Mouse (Mus musculus) spleen, postnatal 4 days (tissue): Measurements from ENCODE around the gene Zfp462.
"Not testable (repeated sequence)": the region's sequence is repeated elsewhere in the genome, so short reads cannot be mapped to it uniquely, and the experiment has no call there.

Source experiments
- DNase-seq, 2 experiments: peaks; one replicate each; pipeline ENCODE4 v3.0.0; 2022; ENCODE audit warnings: low spot score in 2 of 2

Zfp462 gene

GRCm38 (mm10) chr4:54944921-54945430, at the start of gene Zfp462:
Gene Zfp462, plus strand, starts transcription at chr4:54945048.
- DNase-seq: no peak

GRCm38 (mm10) chr4:54896017-54896416, 48.8 kb upstream of the Zfp462 start:
- no peak for DNase-seq

- no peak for DNase-seq
Observed at GRCm38 (mm10) chr4:54904641-54905040, 40.2 kb upstream of the Zfp462 start.

GRCm38 (mm10) chr4:54905399-54905953, 39.4 kb upstream of the Zfp462 start:
- no peak for DNase-seq

- no peak for DNase-seq
Observed at GRCm38 (mm10) chr4:54910300-54910699, 34.5 kb upstream of the Zfp462 start.

GRCm38 (mm10) chr4:54918276-54918675, 26.6 kb upstream of the Zfp462 start:
- DNase-seq: no peak

- DNase-seq: no peak
Observed at GRCm38 (mm10) chr4:54923386-54923785, 21.5 kb upstream of the Zfp462 start.

- no peak for DNase-seq
Observed at GRCm38 (mm10) chr4:54924306-54924705, 20.5 kb upstream of the Zfp462 start.

GRCm38 (mm10) chr4:54926456-54926855, 18.4 kb upstream of the Zfp462 start:
- DNase-seq: not testable (repeated sequence)

GRCm38 (mm10) chr4:54927321-54928062, 17.4 kb upstream of the Zfp462 start:
- DNase-seq: not testable (repeated sequence)

GRCm38 (mm10) chr4:54929686-54930085, 15.2 kb upstream of the Zfp462 start:
- DNase-seq: no peak

- no peak for DNase-seq
Observed at GRCm38 (mm10) chr4:54932668-54933067, 12.2 kb upstream of the Zfp462 start.

GRCm38 (mm10) chr4:54937161-54937560, 7.7 kb upstream of the Zfp462 start:
- no peak for DNase-seq

- DNase-seq: no peak
Observed at GRCm38 (mm10) chr4:54945603-54946445, 976 bp downstream of the Zfp462 start.

GRCm38 (mm10) chr4:54946662-54947055, 1.8 kb downstream of the Zfp462 start:
- DNase-seq: no peak

GRCm38 (mm10) chr4:54947056-54947990, 2.5 kb downstream of the Zfp462 start:
- no peak for DNase-seq

- DNase-seq: peak in 1 of 2 experiments; percentile 59
Observed at GRCm38 (mm10) chr4:54947991-54948615, 3.3 kb downstream of the Zfp462 start.

- peak in 1 of 2 experiments; percentile 59 for DNase-seq
Observed at GRCm38 (mm10) chr4:54948616-54949560, 4.0 kb downstream of the Zfp462 start.

GRCm38 (mm10) chr4:54949561-54949940, 4.7 kb downstream of the Zfp462 start:
- DNase-seq: no peak

- no peak for DNase-seq
Observed at GRCm38 (mm10) chr4:54950136-54950535, 5.3 kb downstream of the Zfp462 start.
